Mouse (Mus musculus) G1E (cell line): ENCODE measurements around the gene Cldn15.

Experiments
- CTCF ChIP-seq: IDR thresholded peaks from 2 replicates; pipeline ENCODE4 v1.5.1; 2012; ENCODE audit warnings: low read depth, low read length, inconsistent platforms, mixed read lengths
- GATA1 ChIP-seq: IDR thresholded peaks from 2 replicates; pipeline ENCODE4 v1.6.1; 2012; ENCODE audit warnings: borderline replicate concordance, low read length, inconsistent platforms, mixed read lengths
- GATA2 ChIP-seq: IDR thresholded peaks from 2 replicates; pipeline ENCODE4 v1.6.1; 2012; ENCODE audit warnings: low read depth, low read length, inconsistent platforms, borderline replicate concordance
- POLR2AphosphoS5 ChIP-seq: IDR thresholded peaks from 2 replicates; pipeline ENCODE4 v1.6.1; 2012; ENCODE audit warnings: low read depth, low read length, inconsistent platforms; ENCODE audit not compliant: insufficient replicate concordance
- TAL1 ChIP-seq: conservative IDR thresholded peaks from 2 replicates; pipeline ENCODE4 v1.6.1; 2012; ENCODE audit warnings: low read depth, low read length, inconsistent platforms, mixed read lengths

DNA sequence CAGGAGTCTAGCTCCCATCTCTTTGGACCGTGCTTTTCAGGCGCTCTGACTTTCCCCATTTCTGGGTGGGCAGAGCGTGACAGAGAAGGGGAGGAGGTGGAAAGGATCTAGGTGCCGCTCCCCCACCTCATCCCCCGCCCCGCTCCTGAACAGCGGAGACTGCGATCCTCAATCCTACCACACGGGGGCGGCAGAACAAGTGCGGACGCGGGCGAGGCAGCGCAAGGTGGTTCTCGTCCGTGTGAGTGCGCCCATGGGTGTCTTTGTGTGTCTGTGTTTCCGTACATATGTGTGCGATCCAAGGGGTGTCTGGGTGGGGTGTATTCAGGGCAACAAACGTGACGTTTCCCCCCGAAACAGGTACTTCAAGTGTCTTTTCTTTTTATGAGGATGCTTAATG lies 58.7 kb downstream of the Cldn15 start:
- TF ChIP-seq CTCF (peak; percentile 93), GATA1 (no peak), TAL1 (no peak), POLR2AphosphoS5 (no peak), GATA2 (no peak)
